Mouse (Mus musculus): ENCODE results near the gene Lhfp. TPM values are rescaled to one million over a fixed set of nuclear protein-coding genes. Genes with fewer than 3 reads are reported as not detected.

Gene Lhfp
- polyA plus RNA-seq, 1 experiment from 2014 or later = 39.9 TPM

DNA sequence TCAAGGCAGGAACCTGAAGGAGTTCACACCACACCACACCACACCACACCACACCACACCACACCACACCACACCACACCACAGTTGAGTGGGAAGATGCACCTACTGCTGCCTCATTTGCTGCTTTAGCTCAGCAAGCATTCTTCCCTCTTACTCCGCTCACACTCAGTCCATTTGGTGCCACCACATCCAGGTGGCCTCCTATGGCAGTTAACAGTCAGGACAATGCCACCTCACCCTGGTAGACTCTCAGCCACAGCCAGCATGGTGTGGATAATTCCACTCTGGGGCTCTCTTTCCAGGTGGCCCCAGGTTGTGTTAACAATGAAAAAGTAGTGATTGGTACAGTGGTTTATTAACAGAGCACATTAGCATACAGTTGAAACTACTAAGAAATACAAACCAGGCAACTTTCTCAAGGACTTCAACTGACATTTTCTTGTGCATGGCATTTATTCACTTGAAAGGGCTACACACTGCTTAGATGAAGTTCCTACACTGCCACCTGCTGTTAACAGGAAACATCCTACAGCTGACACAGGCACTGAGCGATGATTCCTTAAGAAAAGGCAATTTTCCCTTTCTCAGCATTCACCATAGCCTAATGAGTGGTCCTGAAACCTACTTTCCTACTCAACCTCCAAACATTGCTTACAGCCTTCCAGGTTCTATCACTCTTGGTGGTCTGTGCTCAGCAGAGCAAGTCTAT, 36.8 kb upstream of the Lhfp start:
- ATAC-seq (replicated peaks; ENCODE audit: low FRiP score, low TSS enrichment, low read depth) = no peak
- no peak for DNase-seq (ENCODE audit: low spot score)
- Histone ChIP-seq H3K9me3 (ENCODE audit: control insufficient read depth, low read length) (no peaks in the 10 kb centered on the region), H3K4me1 (replicated peaks; ENCODE audit: control insufficient read depth, insufficient read depth, low read length) (no peaks in the 10 kb centered on the region), H3K4me3 (ENCODE audit: low read depth, low read length) (no peak overlapping the region), H3K36me3 (ENCODE audit: control insufficient read depth, insufficient read depth, low read length) (peaks cover 62% of the 10 kb centered on the region), H3K9ac (ENCODE audit: low read length) (no peak overlapping the region), H3K27me3 (replicated peaks; ENCODE audit: control insufficient read depth, insufficient read depth, low read length) (no peaks in the 10 kb centered on the region), H3K27ac (ENCODE audit: low read depth) (no peak overlapping the region), H3K4me2 (ENCODE audit: low read length) (no peak overlapping the region)
- 69% methylated on average over 2 of the region's 2 CpGs for WGBS

DNA sequence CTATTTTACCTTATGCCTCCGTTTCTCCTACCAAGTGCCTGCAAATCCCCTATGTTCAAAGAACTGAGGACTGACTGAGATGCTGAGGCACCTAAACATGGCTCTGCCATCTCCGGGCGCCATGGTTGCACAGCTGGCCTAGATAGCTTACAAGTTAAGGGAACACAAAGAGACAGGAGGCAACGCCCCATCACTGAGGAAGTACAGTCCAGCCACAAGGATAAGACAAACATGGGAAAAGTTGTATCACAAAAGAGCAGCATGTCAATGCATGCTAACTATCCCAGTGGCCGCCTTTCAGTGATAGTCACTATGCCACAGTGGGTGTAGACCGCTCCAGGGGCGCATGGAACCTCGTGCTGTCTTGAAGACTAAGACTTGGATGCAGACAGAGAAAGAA, 33.9 kb upstream of the Lhfp start:
- no peak overlapping the region for H3K27ac ChIP-seq (ENCODE audit: low read depth)
- H3K27me3 ChIP-seq (replicated peaks; ENCODE audit: control insufficient read depth, insufficient read depth, low read length) = no peaks in the 10 kb centered on the region
- no peaks in the 10 kb centered on the region for H3K4me1 ChIP-seq (replicated peaks; ENCODE audit: control insufficient read depth, insufficient read depth, low read length)
- H3K4me3 ChIP-seq (ENCODE audit: low read depth, low read length) = no peak overlapping the region
- H3K9me3 ChIP-seq (ENCODE audit: control insufficient read depth, low read length) = no peaks in the 10 kb centered on the region
- no peak for ATAC-seq (replicated peaks; ENCODE audit: low FRiP score, low TSS enrichment, low read depth)
- peaks cover 67% of the 10 kb centered on the region for H3K36me3 ChIP-seq (ENCODE audit: control insufficient read depth, insufficient read depth, low read length)
- H3K4me2 ChIP-seq (ENCODE audit: low read length) = no peak overlapping the region
- no peak overlapping the region for H3K9ac ChIP-seq (ENCODE audit: low read length)
- no peak for DNase-seq (ENCODE audit: low spot score)
- 93% methylated on average over 8 of the region's 8 CpGs for WGBS

GRCm38 (mm10) chr3:53016436-53017340, 24.6 kb upstream of the Lhfp start, which contains the start of gene Cog6:
TSS of gene Cog6 (minus strand) at chr3:53017237.
- WGBS = 5% methylated on average over 53 of the region's 53 CpGs

GRCm38 (mm10) chr3:53027333-53027732, 14.0 kb upstream of the Lhfp start:
- 79% methylated on average over 4 of the region's 4 CpGs for WGBS

More at GRCm38 (mm10) chr3:53016436-53017340, 24.6 kb upstream of the Lhfp start, which contains the start of gene Cog6:
- Histone ChIP-seq H3K27ac (ENCODE audit: low read depth) (no peak within 1 kb of the TSS), H3K9me3 (ENCODE audit: control insufficient read depth, low read length) (no peaks in the 10 kb centered on the region), H3K4me3 (ENCODE audit: low read depth, low read length) (peak within 1 kb of the TSS; percentile 84), H3K27me3 (replicated peaks; ENCODE audit: control insufficient read depth, insufficient read depth, low read length) (no peaks in the 10 kb centered on the region), H3K4me1 (replicated peaks; ENCODE audit: control insufficient read depth, insufficient read depth, low read length) (peaks cover 6% of the 10 kb centered on the region; the same call in 1 of the 2 replicates), H3K4me2 (ENCODE audit: low read length) (peak within 1 kb of the TSS; percentile 78), H3K36me3 (ENCODE audit: control insufficient read depth, insufficient read depth, low read length) (peaks cover 14% of the 10 kb centered on the region), H3K9ac (ENCODE audit: low read length) (peak within 1 kb of the TSS; percentile 61)
- ATAC-seq (replicated peaks; ENCODE audit: low FRiP score, low TSS enrichment, low read depth) (peak; percentile 92), DNase-seq (ENCODE audit: low spot score) (peak; percentile 89)

DNA sequence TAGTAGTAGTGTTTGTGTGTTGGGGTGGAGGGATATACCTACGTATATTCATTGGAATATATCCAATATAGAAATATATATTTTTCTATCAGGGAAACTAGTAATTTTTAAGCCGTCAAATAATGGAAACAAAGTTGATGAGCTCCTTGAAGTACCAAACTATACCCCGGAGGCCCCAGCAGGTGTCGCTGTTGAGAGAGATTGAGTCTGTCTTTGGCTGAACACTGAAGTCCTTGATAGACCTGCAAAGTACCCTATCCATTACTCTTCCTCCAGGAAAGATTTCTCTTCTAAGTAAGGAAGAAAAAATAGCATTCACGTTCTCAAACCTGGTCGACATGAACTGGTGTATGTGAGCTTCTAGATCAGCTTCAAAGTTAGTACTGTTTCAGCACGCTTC, 12.3 kb upstream of the Lhfp start:
- H3K9me3 ChIP-seq (ENCODE audit: control insufficient read depth, low read length) = no peaks in the 10 kb centered on the region
- H3K4me2 ChIP-seq (ENCODE audit: low read length) = no peak overlapping the region
- H3K4me1 ChIP-seq (replicated peaks; ENCODE audit: control insufficient read depth, insufficient read depth, low read length) = no peaks in the 10 kb centered on the region
- no peak overlapping the region for H3K4me3 ChIP-seq (ENCODE audit: low read depth, low read length)
- no peaks in the 10 kb centered on the region for H3K36me3 ChIP-seq (ENCODE audit: control insufficient read depth, insufficient read depth, low read length)
- no peak overlapping the region for H3K9ac ChIP-seq (ENCODE audit: low read length)
- H3K27me3 ChIP-seq (replicated peaks; ENCODE audit: control insufficient read depth, insufficient read depth, low read length) = no peaks in the 10 kb centered on the region
- 21% methylated on average over 7 of the region's 7 CpGs for WGBS
- DNase-seq (ENCODE audit: low spot score) (peak; percentile 85), ATAC-seq (replicated peaks; ENCODE audit: low FRiP score, low TSS enrichment, low read depth) (no peak)
- no peak overlapping the region for H3K27ac ChIP-seq (ENCODE audit: low read depth)

More at GRCm38 (mm10) chr3:53027333-53027732, 14.0 kb upstream of the Lhfp start:
- no peaks in the 10 kb centered on the region for H3K36me3 ChIP-seq (ENCODE audit: control insufficient read depth, insufficient read depth, low read length)
- H3K27me3 ChIP-seq (replicated peaks; ENCODE audit: control insufficient read depth, insufficient read depth, low read length) = no peaks in the 10 kb centered on the region
- no peaks in the 10 kb centered on the region for H3K9me3 ChIP-seq (ENCODE audit: control insufficient read depth, low read length)
- H3K4me2 ChIP-seq (ENCODE audit: low read length) = no peak overlapping the region
- no peak overlapping the region for H3K4me3 ChIP-seq (ENCODE audit: low read depth, low read length)
- H3K9ac ChIP-seq (ENCODE audit: low read length) = no peak overlapping the region
- no peak for ATAC-seq (replicated peaks; ENCODE audit: low FRiP score, low TSS enrichment, low read depth)
- DNase-seq (ENCODE audit: low spot score) = no peak
- no peaks in the 10 kb centered on the region for H3K4me1 ChIP-seq (replicated peaks; ENCODE audit: control insufficient read depth, insufficient read depth, low read length)
- H3K27ac ChIP-seq (ENCODE audit: low read depth) = no peak overlapping the region

- Histone ChIP-seq H3K27ac (ENCODE audit: low read depth) (no peak overlapping the region), H3K9ac (ENCODE audit: low read length) (no peak overlapping the region), H3K36me3 (ENCODE audit: control insufficient read depth, insufficient read depth, low read length) (no peaks in the 10 kb centered on the region), H3K4me3 (ENCODE audit: low read depth, low read length) (no peak overlapping the region), H3K9me3 (ENCODE audit: control insufficient read depth, low read length) (no peaks in the 10 kb centered on the region), H3K4me2 (ENCODE audit: low read length) (no peak overlapping the region), H3K27me3 (replicated peaks; ENCODE audit: control insufficient read depth, insufficient read depth, low read length) (no peaks in the 10 kb centered on the region), H3K4me1 (replicated peaks; ENCODE audit: control insufficient read depth, insufficient read depth, low read length) (no peaks in the 10 kb centered on the region)
- no peak for ATAC-seq (replicated peaks; ENCODE audit: low FRiP score, low TSS enrichment, low read depth)
- 43% methylated on average over 6 of the region's 6 CpGs for WGBS
- no peak for DNase-seq (ENCODE audit: low spot score)
Observed at GRCm38 (mm10) chr3:53031586-53031985, 9.7 kb upstream of the Lhfp start.

- no peaks in the 10 kb centered on the region for H3K27me3 ChIP-seq (replicated peaks; ENCODE audit: control insufficient read depth, insufficient read depth, low read length)
- H3K4me2 ChIP-seq (ENCODE audit: low read length) = no peak overlapping the region
- H3K4me3 ChIP-seq (ENCODE audit: low read depth, low read length) = no peak overlapping the region
- no peak overlapping the region for H3K27ac ChIP-seq (ENCODE audit: low read depth)
- H3K9ac ChIP-seq (ENCODE audit: low read length) = no peak overlapping the region
- H3K4me1 ChIP-seq (replicated peaks; ENCODE audit: control insufficient read depth, insufficient read depth, low read length) = no peaks in the 10 kb centered on the region
- no peaks in the 10 kb centered on the region for H3K9me3 ChIP-seq (ENCODE audit: control insufficient read depth, low read length)
- 51% methylated on average over 5 of the region's 5 CpGs for WGBS
- no peak for ATAC-seq (replicated peaks; ENCODE audit: low FRiP score, low TSS enrichment, low read depth)
- DNase-seq (ENCODE audit: low spot score) = no peak
- H3K36me3 ChIP-seq (ENCODE audit: control insufficient read depth, insufficient read depth, low read length) = no peaks in the 10 kb centered on the region
Observed at GRCm38 (mm10) chr3:53032432-53032831, 8.9 kb upstream of the Lhfp start.

DNA sequence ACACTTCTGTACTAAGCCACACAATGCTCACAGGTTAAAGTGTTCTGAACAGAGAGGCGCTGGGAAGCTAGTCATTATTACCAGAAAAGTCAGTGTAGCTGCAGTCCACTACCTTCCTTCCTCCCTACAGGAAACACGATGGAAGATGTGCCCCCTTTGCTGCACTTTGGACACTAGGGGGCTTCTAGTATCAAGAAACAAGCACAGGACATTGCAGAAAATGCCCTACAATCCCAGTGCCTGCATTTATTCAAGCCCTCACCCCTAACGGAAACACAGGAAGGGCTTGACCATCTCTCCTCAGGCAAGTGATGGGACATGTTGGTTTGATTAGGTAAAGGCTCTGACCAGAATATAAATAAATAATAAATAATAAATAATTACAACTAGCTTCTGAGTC, 7.9 kb upstream of the Lhfp start:
- ATAC-seq (replicated peaks; ENCODE audit: low FRiP score, low TSS enrichment, low read depth) (no peak), DNase-seq (ENCODE audit: low spot score) (no peak)

More for the DNA sequence above, 7.9 kb upstream of the Lhfp start:
- WGBS = 25% methylated on average over 3 of the region's 3 CpGs
- no peak overlapping the region for H3K27ac ChIP-seq (ENCODE audit: low read depth)
- no peaks in the 10 kb centered on the region for H3K9me3 ChIP-seq (ENCODE audit: control insufficient read depth, low read length)
- no peak overlapping the region for H3K4me3 ChIP-seq (ENCODE audit: low read depth, low read length)
- no peak overlapping the region for H3K4me2 ChIP-seq (ENCODE audit: low read length)
- no peaks in the 10 kb centered on the region for H3K4me1 ChIP-seq (replicated peaks; ENCODE audit: control insufficient read depth, insufficient read depth, low read length)
- H3K9ac ChIP-seq (ENCODE audit: low read length) = no peak overlapping the region
- H3K36me3 ChIP-seq (ENCODE audit: control insufficient read depth, insufficient read depth, low read length) = no peaks in the 10 kb centered on the region
- H3K27me3 ChIP-seq (replicated peaks; ENCODE audit: control insufficient read depth, insufficient read depth, low read length) = 0 out of 2 replicates have a peak, but pooled peaks cover 3% of the 10 kb centered on the region
